Mouse (Mus musculus) cerebellum, postnatal 36 days (tissue): Measurements from ENCODE around the gene Rpl27a.
A peak's percentile ranks its signal among the peaks of the same experiment; 100 is the strongest.

Experiments
- DNase-seq, 2 experiments: peaks; one replicate each; pipeline ENCODE4 v3.0.0; 2021 to 2022; ENCODE audit warnings: mixed read lengths in 2 of 2

Rpl27a gene

DNA sequence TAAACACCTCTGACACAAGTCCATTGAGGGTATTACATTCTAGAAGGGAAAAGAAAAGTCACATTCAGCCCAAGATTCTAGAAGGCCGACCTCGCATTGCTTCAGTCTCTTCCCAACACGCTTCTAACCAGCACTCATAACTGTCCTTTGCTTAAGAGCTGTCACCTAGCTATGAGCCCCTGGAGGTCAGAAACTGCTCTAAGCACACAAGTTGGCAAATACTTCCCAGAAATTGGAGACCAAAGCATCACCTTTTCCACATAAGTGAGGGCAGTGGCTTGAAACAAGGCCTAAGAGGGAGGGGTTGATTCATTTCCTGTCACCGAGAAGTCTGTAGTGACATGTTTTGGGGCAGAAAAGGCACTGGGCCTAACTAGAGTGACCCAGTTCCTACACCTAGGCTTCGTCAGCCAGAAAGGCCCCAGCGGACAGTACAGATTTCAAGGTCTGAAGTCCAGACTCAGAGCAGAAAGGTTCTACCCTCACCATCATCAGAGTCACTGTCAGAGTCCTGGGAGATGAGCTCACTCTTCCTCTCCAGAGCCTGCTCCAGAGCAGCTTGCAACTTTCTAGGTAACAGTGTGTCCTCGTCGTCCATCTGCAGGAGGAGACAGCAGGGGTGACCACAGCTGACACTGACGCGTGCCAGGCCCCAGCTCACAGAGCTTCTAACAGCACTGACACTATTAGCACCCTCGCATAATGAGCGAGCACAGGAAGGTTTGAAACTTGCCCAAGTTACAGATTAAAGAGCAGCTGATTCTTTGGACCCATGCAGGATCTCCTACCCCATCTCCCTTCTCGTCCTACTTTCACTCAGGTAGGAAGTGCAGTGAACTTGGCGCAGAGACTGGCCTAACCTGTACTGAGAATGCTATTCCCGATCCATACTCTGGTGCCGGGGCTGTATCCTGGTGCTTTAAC lies 7.1 kb downstream of the Rpl27a start:
- no peak for DNase-seq

- DNase-seq, result no peak
These were observed 8.6 kb downstream of the Rpl27a start for GRCm38 (mm10) chr7:109527536-109527935.

GRCm38 (mm10) chr7:109528356-109528755 lies 9.4 kb downstream of the Rpl27a start:
- peak; percentile 56 to 64 for DNase-seq

DNA sequence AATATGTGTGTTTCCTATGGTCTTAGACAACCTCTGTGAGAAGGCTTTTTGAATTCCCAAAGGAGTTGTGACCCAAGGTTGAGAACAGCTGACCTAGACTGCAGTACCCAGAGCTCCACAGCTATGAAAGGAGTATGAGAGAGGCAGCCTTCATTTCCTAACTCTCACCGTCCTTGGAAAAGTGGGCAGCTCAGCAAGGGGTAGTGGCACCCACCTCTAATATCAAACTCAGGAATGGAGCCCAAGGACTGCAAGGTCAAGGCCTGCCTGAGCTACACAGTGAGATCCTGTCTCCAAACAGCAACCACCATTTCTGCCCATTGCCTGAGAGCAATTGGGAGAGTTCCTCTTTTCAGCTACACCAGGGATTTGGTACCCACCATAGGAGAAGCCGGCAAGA lies 10.8 kb downstream of the Rpl27a start:
- DNase-seq, result no peak

GRCm38 (mm10) chr7:109531501-109531900 lies 12.6 kb downstream of the Rpl27a start:
- no peak for DNase-seq

DNA sequence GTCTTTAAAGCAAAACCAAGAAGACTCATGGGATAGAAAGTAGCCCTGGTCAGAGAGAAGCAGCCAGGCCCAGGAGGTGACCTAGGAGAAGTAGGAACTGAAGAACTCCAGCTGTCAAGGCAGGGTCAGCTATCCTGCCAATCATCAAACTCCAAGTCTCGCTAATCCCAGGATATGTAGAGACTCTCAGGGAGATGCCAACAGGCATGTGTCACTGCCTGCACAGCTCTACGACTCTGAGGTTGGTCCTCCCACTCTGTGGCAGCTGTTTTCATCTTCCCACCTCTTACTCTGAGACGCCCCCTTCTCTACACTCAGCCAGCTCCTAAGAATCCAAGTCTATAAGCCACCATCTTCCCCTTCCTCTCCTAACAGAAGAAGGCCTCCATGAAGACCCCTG lies 13.7 kb downstream of the Rpl27a start:
- DNase-seq, result no peak

GRCm38 (mm10) chr7:109533129-109533528 lies 14.2 kb downstream of the Rpl27a start:
- DNase-seq, result no peak

- no peak for DNase-seq
These were observed 14.9 kb downstream of the Rpl27a start for GRCm38 (mm10) chr7:109533888-109534287.

DNA sequence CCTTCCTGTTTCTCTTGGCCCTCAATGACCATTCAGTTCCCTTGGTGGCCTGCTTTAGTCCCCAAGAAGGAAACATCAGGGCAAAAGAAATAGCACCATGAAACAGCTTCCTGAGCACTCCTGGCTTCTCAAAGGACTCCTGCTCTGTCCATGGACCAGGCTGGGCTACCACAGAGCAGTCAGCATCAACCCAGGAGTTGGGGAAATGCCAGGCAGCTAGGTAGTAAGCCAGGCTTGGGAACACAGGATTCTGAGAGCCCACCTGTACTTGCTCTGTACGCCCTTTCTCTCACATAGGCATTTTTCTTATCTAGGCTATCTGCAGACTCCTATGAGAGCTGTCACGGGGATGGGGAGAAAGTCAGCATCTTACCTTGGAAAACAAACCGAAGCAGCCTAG lies 16.0 kb downstream of the Rpl27a start:
- DNase-seq, result peak in 1 of 2 experiments; percentile 40

GRCm38 (mm10) chr7:109536451-109536946 lies 17.6 kb downstream of the Rpl27a start:
- DNase-seq, result peak; percentile 65 to 74

GRCm38 (mm10) chr7:109540902-109541301 lies 22.0 kb downstream of the Rpl27a start:
- no peak for DNase-seq

- DNase-seq, result no peak
These were observed 22.8 kb downstream of the Rpl27a start for GRCm38 (mm10) chr7:109541609-109542363.

- no peak for DNase-seq
These were observed 23.3 kb downstream of the Rpl27a start for GRCm38 (mm10) chr7:109542364-109542628.

- DNase-seq, result no peak
These were observed 25.8 kb downstream of the Rpl27a start for GRCm38 (mm10) chr7:109544792-109545191.

- DNase-seq, result no peak
These were observed 26.5 kb downstream of the Rpl27a start for GRCm38 (mm10) chr7:109545255-109545993.

GRCm38 (mm10) chr7:109546186-109546585 lies 27.2 kb downstream of the Rpl27a start:
- no peak for DNase-seq

DNA sequence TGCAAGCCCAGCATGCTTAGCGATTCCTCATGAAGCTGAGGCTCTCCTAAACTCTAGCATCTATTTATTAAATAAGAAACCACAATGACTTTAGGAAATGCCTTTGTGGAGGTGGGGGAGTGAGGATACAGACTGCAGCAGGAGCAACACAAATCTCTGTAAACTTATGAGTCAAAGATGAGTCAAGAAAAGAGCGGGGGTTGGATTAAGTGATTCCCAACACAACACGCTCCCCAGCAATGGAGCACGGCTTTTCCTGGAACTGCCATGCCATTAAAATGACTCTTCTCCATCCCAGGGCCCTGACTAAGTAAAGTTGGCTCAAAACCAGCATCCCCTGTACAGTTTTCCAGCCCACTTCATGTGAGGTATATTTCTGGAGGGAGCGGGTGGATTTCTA lies 27.8 kb downstream of the Rpl27a start:
- no peak for DNase-seq

DNA sequence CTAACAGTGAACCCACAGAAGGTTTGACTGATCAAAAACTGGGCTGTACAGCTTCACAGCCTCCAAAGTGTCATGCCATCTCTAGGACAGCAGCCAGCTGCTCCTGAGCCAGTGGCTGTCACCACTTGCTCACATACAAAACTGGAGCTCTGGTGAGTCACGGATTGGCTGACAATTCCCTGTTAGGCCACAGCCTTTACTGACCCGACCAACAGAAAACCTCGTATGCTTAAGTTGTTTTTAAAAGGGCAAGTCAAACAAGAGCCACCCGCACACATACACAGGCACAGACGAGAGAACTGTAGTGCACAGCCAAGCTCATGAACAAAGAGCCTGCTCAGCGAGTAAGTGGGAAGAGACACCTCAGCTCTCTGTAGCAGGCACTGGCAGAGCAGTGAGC lies 40.6 kb downstream of the Rpl27a start:
- peak; percentile 40 to 42 for DNase-seq

GRCm38 (mm10) chr7:109561466-109562153 lies 42.7 kb downstream of the Rpl27a start:
- no peak for DNase-seq

- DNase-seq, result no peak
These were observed 43.2 kb downstream of the Rpl27a start for GRCm38 (mm10) chr7:109562154-109562599.

- no peak for DNase-seq
These were observed 43.7 kb downstream of the Rpl27a start for GRCm38 (mm10) chr7:109562676-109563075.

DNA sequence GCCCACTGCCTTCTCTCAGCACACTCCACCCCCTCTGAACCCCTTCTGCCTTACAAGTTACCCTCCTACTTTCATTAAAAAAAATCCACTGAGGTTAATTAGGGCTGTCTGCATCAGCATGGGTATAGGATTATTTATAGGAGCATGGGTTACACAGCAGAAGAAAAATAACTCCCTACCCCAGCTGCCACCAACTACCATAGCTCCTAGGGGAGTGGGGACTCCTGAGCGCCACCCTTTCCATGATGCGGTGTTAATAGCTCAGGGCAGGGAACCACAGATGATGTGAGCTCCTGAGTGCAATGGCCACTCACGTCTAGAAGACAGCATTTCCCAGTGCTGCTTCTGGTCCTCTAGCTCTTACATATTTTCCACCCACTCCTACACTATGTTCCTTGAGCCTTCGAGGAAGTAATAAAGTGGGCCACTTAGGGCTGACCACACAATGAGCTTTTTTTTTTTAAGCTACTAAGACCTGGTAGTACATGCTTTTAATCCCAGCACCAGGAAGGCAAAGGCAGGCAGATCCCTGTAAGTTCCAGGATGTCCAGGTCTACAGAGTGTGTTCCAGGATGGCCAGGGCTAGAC lies 44.9 kb downstream of the Rpl27a start:
- DNase-seq, result no peak
